Comparison of ENCODE assay signal across 9 mouse cellular contexts in the genomic region with DNA sequence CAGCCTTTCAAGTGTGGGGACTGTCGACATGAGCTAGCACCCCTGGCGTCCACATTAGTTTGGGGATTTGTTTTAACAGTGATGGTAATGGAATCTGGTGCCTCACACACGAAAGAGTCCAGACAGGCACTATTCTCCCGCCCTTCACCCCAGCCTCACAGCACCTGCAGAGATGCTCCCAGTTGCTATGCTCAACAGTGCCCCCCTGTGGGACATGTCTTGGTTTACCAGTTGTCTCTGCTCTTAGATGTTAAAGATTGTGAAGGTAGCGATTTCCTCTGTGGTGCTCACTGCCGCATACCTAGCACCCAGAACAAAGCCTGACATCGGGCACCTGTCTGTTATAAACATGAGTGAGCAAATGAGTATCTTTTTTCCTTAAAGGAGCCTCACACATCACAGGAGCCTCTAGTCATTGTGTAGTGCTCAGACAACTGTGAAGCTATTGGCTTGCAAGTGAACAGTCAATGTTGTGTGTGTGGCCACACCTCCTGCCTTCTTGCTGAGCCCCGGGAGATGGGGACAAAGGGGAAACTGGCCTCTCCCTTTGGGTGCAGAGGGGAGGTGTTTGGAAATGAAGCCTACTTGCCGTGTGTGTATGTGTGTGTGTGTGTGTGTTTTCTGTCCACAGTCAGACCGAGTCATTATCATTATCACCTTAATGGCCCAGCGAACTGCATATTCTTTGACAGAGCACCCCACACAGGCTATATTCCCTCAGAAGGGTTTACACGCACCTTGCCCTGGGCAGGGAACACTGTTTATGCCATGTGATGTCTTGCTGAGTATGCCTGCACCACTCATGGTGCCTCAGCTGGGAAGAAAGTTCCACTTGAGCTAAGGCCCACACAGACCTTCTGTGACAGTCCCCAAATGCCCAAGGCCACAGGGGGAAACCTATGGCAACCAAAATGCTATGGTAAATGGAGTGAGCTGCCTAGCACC. TPM values are rescaled to one million over a fixed set of nuclear protein-coding genes. Genes with fewer than 3 reads are reported as not detected.
DNase-seq lines count a peak whose midpoint lies in the region; ATAC-seq lines count a peak whose summit lies in the region.
"Had no signal": no experiment of that assay in that cellular context is flagged by ENCODE, and none has a peak within 500 bp of the region (broad histone marks: within the 10 kb centered on the region; RNA-seq: fewer than 3 reads in every experiment).

No protein-coding gene starts in this region.

- no peaks in the 10 kb centered on the region for H3K4me1 ChIP-seq in midbrain, embryonic 11.5 days (ENCODE audit: control insufficient read depth, insufficient read depth, low read length)
- no peaks in the 10 kb centered on the region for H3K4me1 ChIP-seq in midbrain, embryonic 16.5 days (ENCODE audit: control insufficient read depth, insufficient read depth, low read length)

- no peak overlapping the region for H3K4me2 ChIP-seq in midbrain, embryonic 11.5 days
- H3K4me2 ChIP-seq in midbrain, embryonic 16.5 days (ENCODE audit: low read length), result no peak overlapping the region

- no peaks in the 10 kb centered on the region for H3K36me3 ChIP-seq in midbrain, embryonic 11.5 days (ENCODE audit: control insufficient read depth, insufficient read depth, low read length)
- no peaks in the 10 kb centered on the region for H3K36me3 ChIP-seq in midbrain, embryonic 16.5 days (ENCODE audit: control insufficient read depth, insufficient read depth, low read length)

- no peak for ATAC-seq in CD4-positive, CD25-positive, alpha-beta regulatory T cell, adult 4 months
- ATAC-seq in midbrain, embryonic 11.5 days (ENCODE audit: low FRiP score), result no peak
- no peak for ATAC-seq in midbrain, embryonic 16.5 days

- no peak overlapping the region for H3K27ac ChIP-seq in midbrain, embryonic 11.5 days (ENCODE audit: low read depth, low read length)
- H3K27ac ChIP-seq in midbrain, embryonic 16.5 days (ENCODE audit: low read length), result no peak overlapping the region

- no peaks in the 10 kb centered on the region for H3K9me3 ChIP-seq in midbrain, embryonic 11.5 days (ENCODE audit: control insufficient read depth, low read length)
- no peaks in the 10 kb centered on the region for H3K9me3 ChIP-seq in midbrain, embryonic 16.5 days (replicated peaks; ENCODE audit: control insufficient read depth, low read length, poor library complexity, severe bottlenecking)

- H3K4me3 ChIP-seq in midbrain, embryonic 11.5 days (ENCODE audit: low read depth, low read length), result no peak overlapping the region
- no peak overlapping the region for H3K4me3 ChIP-seq in midbrain, embryonic 16.5 days (ENCODE audit: low read depth, low read length)
- H3K4me3 ChIP-seq: megakaryocyte, embryonic 14.5 days had no signal

- WGBS in midbrain, embryonic 11.5 days, result 68% methylated on average over 12 of the region's 12 CpGs
- WGBS in midbrain, embryonic 16.5 days, result 70% methylated on average over 12 of the region's 12 CpGs

- DNase-seq in CD4-positive, CD25-positive, alpha-beta regulatory T cell, adult 2 months (ENCODE audit: low read depth, low spot score), result peak; percentile 65
- peak; percentile 73 for DNase-seq in midbrain, embryonic 11.5 days (ENCODE audit: low spot score, missing footprints)
- DNase-seq in embryo, embryonic 10.5 days (ENCODE audit: low spot score), result peak; percentile 23
- DNase-seq in retina, postnatal 1 day, result peak; percentile 28
- no peak for DNase-seq in urinary bladder, adult 2 months (ENCODE audit: low spot score)
- no peak for DNase-seq in ovary, adult 18-20 months (ENCODE audit: low spot score)

- H3K9ac ChIP-seq in midbrain, embryonic 11.5 days (ENCODE audit: low read length), result no peak overlapping the region
- no peak overlapping the region for H3K9ac ChIP-seq in midbrain, embryonic 16.5 days (ENCODE audit: low read depth, low read length)

- no peaks in the 10 kb centered on the region for H3K27me3 ChIP-seq in midbrain, embryonic 11.5 days (ENCODE audit: control insufficient read depth, insufficient read depth, low read length)
- no peaks in the 10 kb centered on the region; the same call in 1 of the 2 replicates for H3K27me3 ChIP-seq in midbrain, embryonic 16.5 days (ENCODE audit: control insufficient read depth, insufficient read depth, low read depth, low read length)

RNA-seq across cellular contexts. Expression of a gene that starts 28.8 kb away (rescaled TPM):
- not detected for polyA plus RNA-seq in CD4-positive, CD25-positive, alpha-beta regulatory T cell, adult 4 months (2017; shearing (Covaris generic))
- polyA plus RNA-seq in midbrain, embryonic 11.5 days (2014; fragmentation: Nextera tagmentation; extraction: Ambion mirVana), result not detected in 2 replicates
- polyA plus RNA-seq in midbrain, embryonic 16.5 days (2015; fragmentation: Nextera tagmentation; extraction: Ambion mirVana), result 0.04 TPM in 1 of 2 replicates, not detected in the other
- 0.07 and 0.09 TPM in 2 replicates for polyA plus RNA-seq in urinary bladder, adult 2 months (2012; rRNA removed)

RNA-seq across cellular contexts. Expression of a gene that starts 42.2 kb away (rescaled TPM):
- not detected for polyA plus RNA-seq in CD4-positive, CD25-positive, alpha-beta regulatory T cell, adult 4 months (2017; shearing (Covaris generic))
- polyA plus RNA-seq in midbrain, embryonic 11.5 days (2014; fragmentation: Nextera tagmentation; extraction: Ambion mirVana), result 0.18 and 0.28 TPM in 2 replicates
- polyA plus RNA-seq in midbrain, embryonic 16.5 days (2015; fragmentation: Nextera tagmentation; extraction: Ambion mirVana), result 0.35 TPM in 2 replicates
- polyA plus RNA-seq in urinary bladder, adult 2 months (2012; rRNA removed), result 0.21 and 0.25 TPM in 2 replicates

Comparison
In these comparisons a context has a peak if more than half of its experiments do, and no peak if none do; other contexts are left out.
1. DNase-seq: peak in CD4-positive, CD25-positive, alpha-beta regulatory T cell, adult 2 months (single experiment), midbrain, embryonic 11.5 days (single experiment), embryo, embryonic 10.5 days (single experiment) and retina, postnatal 1 day (single experiment); none in urinary bladder, adult 2 months (single experiment) and ovary, adult 18-20 months (single experiment).